Mouse (Mus musculus) kidney, postnatal 0 days (tissue): ENCODE measurements at regions not wholly inside any gene's neighbourhood (a gene's known extent, or its start where the extent isn't known, plus 50 kb on each side); places are given as distances from the start of the nearest gene placed in this dataset.
A peak's percentile ranks its signal among the peaks of the same experiment; 100 is the strongest.

Source experiments
- ATAC-seq: fragments of 200-750 bp; cut with Nextera tagmentation; replicated peaks from 2 replicates; pipeline ENCODE4 v1.8.0; 2017; ENCODE audit warnings: low read depth, moderate number of reproducible peaks, moderate TSS enrichment, moderate library complexity; ENCODE audit not compliant: low FRiP score
- DNase-seq: peaks from one replicate; pipeline ENCODE4 v3.0.0-alpha.2; 2016; ENCODE audit warnings: low spot score
- H3K27ac ChIP-seq: fragments of 300-500 bp; sonication (generic); 2 replicates; pipeline ENCODE4 v1.5.1; 2014; ENCODE audit warnings: mild to moderate bottlenecking
- H3K27me3 ChIP-seq: fragments of 300-500 bp; sonication (generic); 2 replicates; pipeline ENCODE4 v1.6.1; 2014; ENCODE audit warnings: low read length, mixed read lengths; ENCODE audit not compliant: insufficient read depth
- H3K36me3 ChIP-seq: fragments of 300-500 bp; sonication (generic); 2 replicates; pipeline ENCODE4 v1.6.1; 2014; ENCODE audit warnings: low read length, mixed read lengths; ENCODE audit not compliant: insufficient read depth
- H3K4me1 ChIP-seq: fragments of 300-500 bp; sonication (generic); replicated peaks from 2 replicates; pipeline ENCODE4 v1.6.1; 2014; ENCODE audit warnings: antibody characterized with exemption, low read length, mixed read lengths; ENCODE audit not compliant: insufficient read depth
- H3K4me2 ChIP-seq: fragments of 300-500 bp; sonication (generic); 2 replicates; pipeline ENCODE4 v1.6.1; 2014; ENCODE audit warnings: mild to moderate bottlenecking, low read length, moderate library complexity, mixed read lengths
- H3K4me3 ChIP-seq: fragments of 300-500 bp; sonication (generic); replicated peaks from 2 replicates; pipeline ENCODE4 v1.5.1; 2014; ENCODE audit warnings: low read depth, low read length
- H3K9ac ChIP-seq: fragments of 300-500 bp; sonication (generic); 2 replicates; pipeline ENCODE4 v1.6.1; 2014; ENCODE audit warnings: low read depth, low read length
- H3K9me3 ChIP-seq: fragments of 300-500 bp; sonication (generic); replicated peaks from 2 replicates; pipeline ENCODE4 v1.6.1; 2016; ENCODE audit warnings: low read length, inconsistent platforms, mixed read lengths
- CTCF ChIP-seq: IDR thresholded peaks from 2 replicates; pipeline ENCODE4 v1.5.1; 2016; ENCODE audit warnings: antibody characterized with exemption, low read depth, mild to moderate bottlenecking, moderate library complexity
- WGBS: fragments of 180-500 bp; shearing (Covaris S2); extraction: QIAGEN DNeasy Blood & Tissue Kit; methylation state at CpG from one replicate; pipeline ENCODE4 v1.1.7; 2014; 5-methylcytosine and 5-hydroxymethylcytosine counted together

- Histone ChIP-seq H3K36me3 (no peaks in the 10 kb centered on the region), H3K4me1 (no peaks in the 10 kb centered on the region), H3K9me3 (no peaks in the 10 kb centered on the region; the same call in 1 of the 2 replicates), H3K9ac (no peak overlapping the region), H3K27ac (no peak overlapping the region), H3K4me2 (no peak overlapping the region), H3K27me3 (no peaks in the 10 kb centered on the region), H3K4me3 (no peak overlapping the region)
- ATAC-seq (no peak; the same call in 1 of the 2 replicates), DNase-seq (peak; percentile 64)
- WGBS: 29% methylated on average over 18 of the region's 18 CpGs
- TF ChIP-seq CTCF: no peak
Observed at GRCm38 (mm10) chr1:119348456-119349208, 73.4 kb downstream of the Inhbb start.

- TF ChIP-seq CTCF: no peak
- Histone ChIP-seq H3K9ac (no peak overlapping the region), H3K27ac (no peak overlapping the region), H3K36me3 (no peaks in the 10 kb centered on the region), H3K4me1 (no peaks in the 10 kb centered on the region), H3K4me2 (no peak overlapping the region), H3K4me3 (no peak overlapping the region), H3K9me3 (no peaks in the 10 kb centered on the region; the same call in 1 of the 2 replicates), H3K27me3 (no peaks in the 10 kb centered on the region)
- no peak for ATAC-seq
- WGBS: 100% methylated on average over 1 of the region's 1 CpGs
- no peak for DNase-seq
Observed at GRCm38 (mm10) chr1:119347749-119348148, 74.3 kb downstream of the Inhbb start.

GRCm38 (mm10) chr1:119346634-119347155, 75.4 kb downstream of the Inhbb start:
- 76% methylated on average over 5 of the region's 5 CpGs for WGBS

GRCm38 (mm10) chr1:119345115-119345791, 76.8 kb downstream of the Inhbb start:
- 64% methylated on average over 7 of the region's 7 CpGs for WGBS
- 0 out of 2 replicates have a peak, but pooled peaks have one; percentile 54 for ATAC-seq
- H3K9me3 ChIP-seq: no peaks in the 10 kb centered on the region

More at GRCm38 (mm10) chr1:119346634-119347155, 75.4 kb downstream of the Inhbb start:
- DNase-seq (no peak), ATAC-seq (no peak)
- H3K4me1 ChIP-seq: no peaks in the 10 kb centered on the region
- no peak overlapping the region for H3K4me2 ChIP-seq
- no peak overlapping the region for H3K27ac ChIP-seq
- H3K4me3 ChIP-seq: no peak overlapping the region
- no peak overlapping the region for H3K9ac ChIP-seq
- no peaks in the 10 kb centered on the region for H3K9me3 ChIP-seq
- no peaks in the 10 kb centered on the region for H3K36me3 ChIP-seq
- no peak for TF ChIP-seq CTCF
- H3K27me3 ChIP-seq: no peaks in the 10 kb centered on the region

GRCm38 (mm10) chr1:119344046-119344445, 78.0 kb downstream of the Inhbb start:
- no peaks in the 10 kb centered on the region for H3K27me3 ChIP-seq
- 65% methylated on average over 4 of the region's 4 CpGs for WGBS
- no peak overlapping the region for H3K9ac ChIP-seq
- ATAC-seq (no peak), DNase-seq (no peak)
- no peak overlapping the region for H3K4me3 ChIP-seq
- no peak overlapping the region for H3K4me2 ChIP-seq
- no peaks in the 10 kb centered on the region for H3K4me1 ChIP-seq
- H3K9me3 ChIP-seq: no peaks in the 10 kb centered on the region
- no peaks in the 10 kb centered on the region for H3K36me3 ChIP-seq
- TF ChIP-seq CTCF: no peak
- H3K27ac ChIP-seq: no peak overlapping the region

More at GRCm38 (mm10) chr1:119345115-119345791, 76.8 kb downstream of the Inhbb start:
- Histone ChIP-seq H3K4me2 (no peak overlapping the region), H3K27ac (no peak overlapping the region), H3K9ac (no peak overlapping the region), H3K4me3 (no peak overlapping the region), H3K4me1 (no peaks in the 10 kb centered on the region), H3K36me3 (no peaks in the 10 kb centered on the region), H3K27me3 (no peaks in the 10 kb centered on the region)
- peak; percentile 52 for TF ChIP-seq CTCF
- DNase-seq: no peak

GRCm38 (mm10) chr1:119335171-119335570, 86.9 kb downstream of the Inhbb start:
- Histone ChIP-seq H3K4me1 (no peaks in the 10 kb centered on the region), H3K9me3 (no peaks in the 10 kb centered on the region), H3K9ac (no peak overlapping the region), H3K36me3 (no peaks in the 10 kb centered on the region), H3K27ac (no peak overlapping the region), H3K27me3 (no peaks in the 10 kb centered on the region), H3K4me2 (no peak overlapping the region), H3K4me3 (no peak overlapping the region)
- ATAC-seq (no peak), DNase-seq (no peak)
- WGBS: 40% methylated on average over 13 of the region's 13 CpGs
- TF ChIP-seq CTCF: no peak
